Comparison of ENCODE assay signal across 12 mouse cellular contexts in genomic region chr1:174048227-174048626, GRCm38 (mm10). TPM values are rescaled to one million over a fixed set of nuclear protein-coding genes. Genes with fewer than 3 reads are reported as not detected.
"Had no signal": no experiment of that assay in that cellular context is flagged by ENCODE, and none has a peak within 500 bp of the region (broad histone marks: within the 10 kb centered on the region; RNA-seq: fewer than 3 reads in every experiment).

No protein-coding gene starts in this region.

RNA-seq across cellular contexts. Expression of gene Olfr432, which starts 0.8 kb away (rescaled TPM):
- total RNA-seq: forebrain, postnatal 0 days; gastrocnemius, adult 18-20 months; gastrocnemius, adult 2 months; gastrocnemius, adult 8-10 months; gastrocnemius, postnatal 10 days; gastrocnemius, postnatal 14 days; gastrocnemius, postnatal 25 days; gastrocnemius, postnatal 36 days; gastrocnemius, postnatal 4 days; heart, adult 18-20 months; heart, adult 2 months; heart, adult 8-10 months had no signal

RNA-seq across cellular contexts. Expression of gene Olfr433, which starts 7.7 kb away (rescaled TPM):
- total RNA-seq: forebrain, postnatal 0 days; gastrocnemius, adult 18-20 months; gastrocnemius, adult 2 months; gastrocnemius, adult 8-10 months; gastrocnemius, postnatal 10 days; gastrocnemius, postnatal 14 days; gastrocnemius, postnatal 25 days; gastrocnemius, postnatal 36 days; gastrocnemius, postnatal 4 days; heart, adult 18-20 months; heart, adult 2 months; heart, adult 8-10 months had no signal

RNA-seq across cellular contexts. Expression of gene Ifi205, which starts 16.6 kb away (rescaled TPM):
- total RNA-seq: forebrain, postnatal 0 days had no signal

RNA-seq across cellular contexts. Expression of gene Olfr430, which starts 18.2 kb away (rescaled TPM):
- total RNA-seq: forebrain, postnatal 0 days; gastrocnemius, adult 18-20 months; gastrocnemius, adult 2 months; gastrocnemius, adult 8-10 months; gastrocnemius, postnatal 10 days; gastrocnemius, postnatal 14 days; gastrocnemius, postnatal 25 days; gastrocnemius, postnatal 36 days; gastrocnemius, postnatal 4 days; heart, adult 18-20 months; heart, adult 2 months; heart, adult 8-10 months had no signal

RNA-seq across cellular contexts. Expression of gene Olfr429, which starts 35.9 kb away (rescaled TPM):
- total RNA-seq: forebrain, postnatal 0 days; gastrocnemius, adult 18-20 months; gastrocnemius, adult 2 months; gastrocnemius, adult 8-10 months; gastrocnemius, postnatal 10 days; gastrocnemius, postnatal 14 days; gastrocnemius, postnatal 25 days; gastrocnemius, postnatal 36 days; gastrocnemius, postnatal 4 days; heart, adult 18-20 months; heart, adult 2 months; heart, adult 8-10 months had no signal
